Mouse (Mus musculus) right cerebral cortex, postnatal 25 days (tissue): ENCODE measurements around the gene Ksr2.

ENCODE experiments used
- DNase-seq: peaks from one replicate; pipeline ENCODE4 v3.0.0; 2022

The Ksr2 gene

DNA sequence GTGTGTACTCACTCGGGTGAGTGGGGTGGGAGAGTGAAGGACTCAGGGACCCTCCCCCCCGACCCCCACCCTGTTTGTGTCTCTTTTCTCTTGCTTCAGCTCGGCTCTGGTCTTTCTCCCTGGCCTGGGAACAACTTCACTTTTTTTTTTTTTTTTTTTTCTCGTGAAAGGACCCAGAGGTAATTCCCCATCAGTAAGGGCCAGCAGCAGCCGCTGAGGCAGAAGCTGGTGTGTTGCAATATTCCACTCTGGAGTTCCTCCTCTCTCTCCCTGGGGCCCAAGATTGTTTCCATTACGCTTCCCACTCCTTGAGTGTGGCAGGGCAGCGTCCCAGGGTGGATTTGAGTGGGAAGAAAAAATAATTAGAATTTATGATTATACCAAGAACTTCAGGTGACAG lies 72.3 kb downstream of the Ksr2 start:
- no peak for DNase-seq

- no peak for DNase-seq
Measured at GRCm38 (mm10) chr5:117488155-117488554, 74.4 kb downstream of the Ksr2 start.

GRCm38 (mm10) chr5:117488670-117489325 lies 75.0 kb downstream of the Ksr2 start:
- no peak for DNase-seq

DNA sequence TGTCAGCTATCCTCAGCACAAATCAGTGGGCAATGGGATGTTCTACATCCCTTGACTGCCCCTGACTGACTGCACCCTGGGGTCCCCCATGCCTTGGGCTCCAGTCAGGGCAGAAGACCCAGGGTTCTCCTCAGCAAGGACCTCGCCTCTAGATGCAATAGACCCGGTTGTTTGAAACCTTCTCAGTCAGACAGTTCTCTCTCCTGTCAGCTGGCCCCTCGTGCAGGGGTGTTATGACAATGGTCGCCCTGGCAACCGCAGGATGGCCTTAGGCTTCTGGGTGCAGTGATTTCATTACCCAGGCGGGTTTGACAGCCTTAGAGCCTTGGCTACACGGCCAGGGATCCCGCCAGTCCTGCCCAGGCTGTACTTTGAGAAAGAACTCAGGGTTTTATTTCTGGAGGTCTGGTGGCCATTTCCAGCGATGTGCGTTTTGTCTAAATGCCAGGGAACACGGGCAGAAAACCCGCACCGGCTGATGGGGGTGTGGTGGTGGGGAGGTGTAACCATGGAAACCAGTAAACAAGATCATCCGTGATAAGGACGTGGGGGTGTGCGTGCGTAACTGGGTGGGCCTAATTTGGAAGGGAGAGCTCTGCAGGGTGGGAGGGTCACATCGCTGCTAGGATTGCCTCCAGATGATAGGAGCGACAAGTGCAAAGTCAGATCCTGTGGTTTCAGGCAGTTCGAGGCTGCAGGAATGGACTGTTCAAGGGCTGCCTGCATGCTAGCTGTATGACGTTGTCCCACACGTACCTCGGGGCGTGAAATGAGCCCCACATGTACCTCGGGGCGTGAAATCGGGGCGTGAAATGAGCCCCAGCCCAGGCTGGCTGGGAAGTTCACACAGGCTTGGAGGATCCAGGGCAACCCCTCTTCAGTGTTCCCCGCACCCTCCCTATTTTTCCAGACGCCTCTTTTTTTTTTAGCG lies 79.4 kb downstream of the Ksr2 start:
- peak; percentile 67 for DNase-seq

DNA sequence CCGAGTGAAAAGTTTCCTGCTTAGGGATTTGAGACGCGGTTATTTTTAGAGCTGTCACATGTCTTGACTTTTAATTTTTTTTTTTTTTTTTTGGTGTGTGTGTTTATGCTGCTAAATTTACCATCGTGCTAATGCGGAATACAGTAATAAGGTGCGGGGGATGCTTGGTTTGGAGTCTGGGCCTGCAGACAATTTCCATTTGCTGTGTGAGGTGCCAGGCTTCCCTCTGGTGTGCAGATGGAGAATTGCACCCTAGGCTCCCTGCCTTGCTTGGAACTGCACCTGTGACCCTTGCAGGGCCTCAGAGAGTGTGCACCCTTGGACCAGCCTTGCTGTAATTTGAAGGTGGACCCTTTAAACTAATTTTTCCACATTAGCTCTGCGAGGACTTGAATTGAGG lies 80.1 kb downstream of the Ksr2 start:
- peak; percentile 68 for DNase-seq

- DNase-seq: no peak
Measured at GRCm38 (mm10) chr5:117497084-117497483, 83.3 kb downstream of the Ksr2 start.

DNA sequence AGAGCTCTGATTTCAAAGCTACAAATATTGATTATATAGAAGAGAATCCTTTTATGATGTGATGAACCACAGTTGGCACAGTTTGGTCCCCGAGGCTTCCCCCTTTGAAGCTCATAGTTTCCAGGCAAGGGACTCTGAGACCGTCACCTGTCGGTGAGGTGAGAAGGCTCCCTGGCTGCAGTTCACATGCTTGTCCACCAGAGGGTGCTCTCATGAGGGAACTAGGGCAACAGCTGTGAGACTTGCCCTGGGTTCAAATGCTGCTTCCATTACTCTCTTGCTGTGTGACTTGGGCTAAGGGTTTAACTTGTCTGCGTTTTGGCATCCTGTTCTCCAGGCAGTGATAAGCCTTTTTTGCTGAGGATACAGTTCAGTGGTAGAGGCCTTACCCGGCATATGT lies 88.8 kb downstream of the Ksr2 start:
- no peak for DNase-seq

DNA sequence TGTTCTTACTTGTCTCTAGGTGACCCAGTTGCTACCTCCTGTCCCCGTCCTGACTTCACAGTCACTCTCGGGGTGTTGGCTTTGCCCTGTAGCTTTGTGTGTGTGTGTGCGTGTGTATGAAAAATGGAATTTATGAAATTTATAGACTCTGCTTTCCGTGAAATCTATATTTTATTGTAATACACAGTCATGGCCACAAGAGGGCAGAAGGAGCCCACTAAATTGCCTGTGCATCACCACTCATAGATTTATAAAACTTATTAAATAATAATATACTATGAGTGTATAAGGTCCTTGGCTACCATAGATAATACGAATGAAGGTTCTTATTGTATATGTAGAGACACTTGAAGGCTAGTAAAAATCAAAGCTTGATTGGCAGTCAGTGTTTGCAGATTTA lies 90.6 kb downstream of the Ksr2 start:
- no peak for DNase-seq

- DNase-seq: peak; percentile 69
Measured at GRCm38 (mm10) chr5:117505204-117505603, 91.4 kb downstream of the Ksr2 start.

DNA sequence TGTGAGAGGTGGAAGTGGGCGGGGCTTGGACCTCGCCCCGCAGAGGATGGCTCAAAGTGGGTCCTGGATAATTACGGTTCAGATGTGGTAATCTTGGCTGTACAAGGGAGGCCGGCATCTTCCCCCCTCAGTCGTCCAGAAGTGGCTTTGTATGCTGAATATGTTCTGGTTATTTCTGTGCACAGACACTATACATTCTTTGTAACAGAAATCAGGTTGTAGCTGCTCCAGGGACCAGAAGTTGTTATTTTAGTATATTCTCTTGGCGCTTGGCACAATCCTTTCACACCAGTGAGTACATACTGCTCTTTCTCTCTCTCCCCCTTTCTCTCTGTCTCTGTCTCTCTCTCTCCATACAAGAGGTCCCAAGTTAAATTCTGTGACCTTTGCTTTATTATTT lies 92.0 kb downstream of the Ksr2 start:
- DNase-seq: no peak

- peak; percentile 43 for DNase-seq
Measured at GRCm38 (mm10) chr5:117506406-117506805, 92.6 kb downstream of the Ksr2 start.

DNA sequence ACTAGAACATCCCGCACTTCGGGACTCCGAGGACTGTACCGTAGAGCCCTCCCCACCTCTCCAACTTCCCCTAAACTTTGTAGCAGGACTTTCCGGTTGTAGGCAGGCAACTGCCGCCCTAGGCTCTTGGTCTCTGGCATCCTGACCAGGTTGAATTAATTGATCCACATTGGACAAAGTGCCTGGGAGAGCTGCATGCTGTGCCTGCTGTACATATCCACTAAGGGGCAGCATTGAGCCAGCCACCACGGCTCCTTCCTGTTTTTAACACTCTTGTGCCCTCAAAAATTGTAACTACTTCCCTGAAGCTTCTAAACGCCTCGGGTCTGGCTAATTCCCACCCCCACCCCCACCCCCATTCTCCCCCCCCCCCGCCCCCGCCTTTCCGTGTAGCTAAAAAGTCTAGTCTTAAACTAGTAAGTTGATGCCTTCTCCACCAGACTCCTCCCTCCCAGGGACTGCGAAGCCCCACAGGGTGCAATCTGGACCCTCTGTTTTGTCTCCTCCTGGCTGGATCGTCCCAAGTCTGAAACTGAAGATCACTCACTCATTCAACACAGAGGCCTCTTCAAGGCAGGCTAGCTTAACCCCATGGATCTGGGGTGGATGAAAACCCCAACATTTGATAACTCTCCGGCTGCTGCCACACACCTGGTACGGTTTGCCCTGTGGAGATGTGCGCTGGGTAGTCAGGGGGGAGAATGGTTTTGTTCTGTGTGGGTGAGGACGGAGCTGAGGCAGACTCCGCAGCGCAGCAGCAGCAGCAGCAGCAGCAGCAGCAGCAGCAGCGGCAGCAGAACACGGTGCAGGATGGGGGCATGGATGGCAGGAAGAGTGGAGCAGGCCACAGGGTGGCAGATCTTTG lies 95.9 kb downstream of the Ksr2 start:
- no peak for DNase-seq

- DNase-seq: no peak
Measured at GRCm38 (mm10) chr5:117510864-117511263, 97.1 kb downstream of the Ksr2 start.

DNA sequence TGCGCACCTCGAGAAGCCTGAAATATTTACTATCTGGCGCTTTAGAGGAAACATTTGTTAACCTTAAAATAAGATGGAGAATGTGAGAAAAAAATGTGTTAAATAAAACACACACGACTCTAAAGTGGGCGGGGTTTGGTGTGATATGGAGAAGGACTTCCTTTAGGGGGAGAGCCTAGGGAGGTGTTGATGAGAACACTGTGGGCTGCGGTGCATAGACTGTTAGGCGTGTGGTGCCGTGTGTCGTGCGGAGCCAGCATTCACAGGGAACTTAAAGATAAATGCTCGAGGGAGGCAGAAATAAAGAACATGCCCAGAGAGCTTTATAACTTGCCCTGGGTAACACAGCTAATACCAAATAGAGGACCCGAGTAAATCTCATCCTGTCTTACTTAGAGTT lies 101.6 kb downstream of the Ksr2 start:
- DNase-seq: no peak

DNA sequence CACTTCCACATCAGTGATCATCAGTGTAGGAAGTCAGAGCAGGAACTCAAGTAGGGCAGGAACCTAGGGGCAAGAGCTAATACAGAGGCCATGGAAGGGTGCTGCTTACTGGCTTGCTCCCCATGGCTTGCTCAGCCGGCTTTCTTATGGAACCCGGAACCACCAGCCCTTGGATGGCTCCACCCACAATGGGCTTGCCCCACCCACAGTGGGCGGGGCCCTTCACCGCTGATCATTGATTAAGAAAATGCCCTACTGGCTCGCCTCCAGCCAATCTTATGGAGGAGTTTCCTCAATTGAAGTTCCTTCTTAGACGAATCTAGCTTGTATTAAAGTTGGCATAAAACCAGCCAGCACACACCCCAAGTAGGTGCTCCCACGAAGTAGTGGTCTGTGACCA lies 102.1 kb downstream of the Ksr2 start:
- no peak for DNase-seq

DNA sequence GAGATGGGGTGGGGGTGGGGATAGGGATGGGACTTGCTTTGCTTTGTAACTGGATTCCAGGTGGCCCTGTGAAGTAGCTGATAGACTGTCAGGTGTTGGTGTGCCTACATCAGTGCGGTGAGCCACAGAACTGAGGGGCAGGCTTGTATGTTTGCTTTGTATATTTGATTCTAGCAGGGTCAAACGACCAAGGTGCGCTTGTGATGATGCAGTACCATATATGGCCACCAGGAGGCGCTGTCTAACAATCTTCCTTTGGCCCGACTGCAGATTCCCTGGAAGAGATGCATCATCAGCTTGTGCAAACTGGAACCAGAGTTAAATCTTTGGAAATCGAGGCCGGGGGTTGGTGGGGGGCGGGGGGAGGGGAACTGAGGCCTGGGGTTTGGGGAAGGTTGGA lies 102.8 kb downstream of the Ksr2 start:
- DNase-seq: no peak

GRCm38 (mm10) chr5:117519858-117520495 lies 106.2 kb downstream of the Ksr2 start:
- no peak for DNase-seq

- DNase-seq: no peak
Measured at GRCm38 (mm10) chr5:117521156-117521555, 107.4 kb downstream of the Ksr2 start.

GRCm38 (mm10) chr5:117521701-117522100 lies 107.9 kb downstream of the Ksr2 start:
- no peak for DNase-seq

DNA sequence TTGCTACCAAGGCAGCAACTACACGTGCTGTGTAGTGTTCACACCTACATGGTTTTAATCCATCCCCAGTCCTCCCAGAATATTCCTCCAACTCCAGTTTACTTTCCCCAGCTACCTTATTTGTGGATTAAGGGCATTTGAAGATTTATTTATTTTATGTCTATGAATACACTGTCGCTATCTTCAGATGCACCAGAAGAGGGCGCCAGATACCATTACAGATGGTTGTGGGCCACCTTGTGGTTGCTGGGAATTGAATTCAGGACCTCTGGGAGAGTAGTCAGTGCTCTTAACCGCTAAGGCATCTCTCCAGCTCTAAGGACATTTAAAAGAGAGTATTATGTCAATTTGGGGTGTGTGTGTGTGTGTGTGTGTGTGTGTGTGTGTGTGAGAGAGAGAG lies 108.7 kb downstream of the Ksr2 start:
- no peak for DNase-seq

DNA sequence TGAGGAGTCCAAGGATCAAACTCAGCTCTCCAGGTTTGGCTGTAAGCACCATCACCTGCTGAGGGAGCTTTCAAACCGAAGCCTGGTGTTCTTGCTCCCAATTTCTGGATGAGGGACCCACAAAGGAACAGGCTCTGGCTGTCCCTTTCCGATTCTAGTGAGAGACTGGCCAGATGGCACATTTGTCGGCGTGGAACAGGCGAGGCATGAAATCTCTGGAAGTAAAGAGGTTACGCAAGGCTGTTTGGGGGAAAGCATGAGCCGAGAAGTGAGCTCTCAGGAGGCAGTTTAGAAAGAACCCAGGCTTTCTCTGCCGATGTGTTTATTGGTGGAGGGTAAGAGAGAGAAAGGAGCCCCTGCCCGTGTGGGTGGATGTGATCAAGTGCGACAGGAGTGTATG lies 109.2 kb downstream of the Ksr2 start:
- no peak for DNase-seq

GRCm38 (mm10) chr5:117530991-117531390 lies 117.2 kb downstream of the Ksr2 start:
- no peak for DNase-seq

DNA sequence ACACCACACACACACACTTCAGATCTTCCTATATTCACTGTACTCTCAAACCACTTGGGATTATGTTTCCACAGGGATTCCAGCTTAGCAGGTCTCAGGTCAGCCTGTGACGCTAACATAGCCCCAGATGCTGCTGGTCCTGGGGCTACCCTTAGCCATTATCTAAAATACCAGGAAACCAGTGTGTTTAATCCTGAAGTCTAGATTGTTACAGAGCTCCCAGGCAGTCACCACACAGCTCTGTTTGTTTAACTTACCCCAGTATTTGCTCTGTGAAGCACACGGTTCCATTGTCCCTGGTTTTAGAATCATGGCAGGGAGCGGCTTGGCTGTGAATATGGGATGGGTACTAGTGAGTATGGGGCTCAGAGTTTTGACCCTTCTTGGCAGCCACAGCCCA lies 125.4 kb downstream of the Ksr2 start:
- no peak for DNase-seq
